Mouse (Mus musculus) T-helper 2 cell (primary cell): ENCODE results near the gene Rab1a.
"Not testable (repeated sequence)": the region's sequence is repeated elsewhere in the genome, so short reads cannot be mapped to it uniquely, and the experiment has no call there.

Experiments
- in situ Hi-C: fragments of 300-600 bp; cut with MboI, MseI; formaldehyde crosslinking; loops from one replicate; pipeline ENCODE4 v1.15.1; 2025; ENCODE audit warnings: high pct_unique_total_duplicates

Gene Rab1a

GRCm38 (mm10) chr11:20200713-20201575 lies at the start of gene Rab1a:
Gene Rab1a, plus strand, starts transcription at chr11:20201432.
- in situ Hi-C loops = loop anchor here (5.0 kb wide), 1 partner anchor 886 kb away; no protein-coding TSS in a partner anchor

DNA sequence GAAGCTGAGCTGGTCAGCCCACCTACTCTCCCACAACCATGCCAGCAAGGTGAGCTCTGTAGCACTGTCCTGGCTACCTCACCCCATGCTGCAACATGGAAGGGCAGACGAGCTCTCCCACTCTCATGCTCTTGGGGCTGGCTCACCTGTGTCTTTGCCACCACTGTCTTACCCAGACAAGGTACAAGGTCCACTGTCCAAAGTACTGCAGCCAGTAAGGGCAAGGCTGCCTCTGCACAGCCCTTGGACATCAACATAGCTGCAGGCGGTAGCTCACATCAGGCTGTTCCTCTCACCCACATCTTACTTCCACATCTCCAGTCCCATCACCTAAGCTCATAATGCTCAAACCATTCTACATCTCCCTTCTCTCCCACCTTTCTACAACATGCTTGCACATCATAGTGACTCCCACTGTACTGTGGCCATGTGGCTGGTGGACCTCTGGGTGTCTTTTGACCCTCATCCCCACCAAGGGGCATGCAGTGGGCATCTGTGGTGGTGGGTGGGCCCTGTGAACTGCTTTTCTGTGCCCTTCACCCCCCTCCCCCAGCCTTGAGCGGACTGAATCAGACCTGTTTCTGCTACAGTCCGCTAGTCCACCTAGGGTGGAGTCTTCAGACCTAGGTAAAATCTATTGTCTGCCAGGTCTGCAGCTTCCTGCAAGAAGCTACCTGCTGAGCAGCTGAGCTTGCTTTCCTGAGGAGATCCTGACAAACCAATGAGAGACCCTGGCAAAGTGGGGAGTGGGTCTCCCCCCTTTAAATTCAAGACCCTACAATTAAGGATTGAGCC lies 48.9 kb upstream of the Rab1a start:
- in situ Hi-C loops = loop anchor here (5.0 kb wide), 1 partner anchor 35 kb away; no protein-coding TSS in a partner anchor

DNA sequence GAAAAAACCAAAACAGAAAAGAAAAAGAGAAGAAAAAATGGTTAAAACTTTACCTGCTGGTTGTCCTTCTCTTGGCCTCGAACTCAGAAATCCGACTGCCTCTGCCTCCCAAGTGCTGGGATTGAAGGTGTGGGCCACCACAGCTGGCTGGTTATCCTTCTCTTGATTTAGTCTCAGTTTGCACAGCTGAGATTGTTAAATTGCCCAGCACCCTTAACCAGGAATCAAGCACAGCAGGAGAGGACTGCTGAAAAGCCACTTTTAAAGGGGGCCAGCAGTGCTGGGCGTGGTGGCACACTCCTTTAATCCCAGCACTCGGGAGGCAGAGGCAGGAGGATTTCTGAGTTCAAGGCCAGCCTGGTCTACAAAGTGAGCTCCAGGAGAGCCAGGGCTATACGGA lies 47.7 kb upstream of the Rab1a start:
- in situ Hi-C loops = loop anchor here (5.0 kb wide), 1 partner anchor 34 kb away; no protein-coding TSS in a partner anchor

DNA sequence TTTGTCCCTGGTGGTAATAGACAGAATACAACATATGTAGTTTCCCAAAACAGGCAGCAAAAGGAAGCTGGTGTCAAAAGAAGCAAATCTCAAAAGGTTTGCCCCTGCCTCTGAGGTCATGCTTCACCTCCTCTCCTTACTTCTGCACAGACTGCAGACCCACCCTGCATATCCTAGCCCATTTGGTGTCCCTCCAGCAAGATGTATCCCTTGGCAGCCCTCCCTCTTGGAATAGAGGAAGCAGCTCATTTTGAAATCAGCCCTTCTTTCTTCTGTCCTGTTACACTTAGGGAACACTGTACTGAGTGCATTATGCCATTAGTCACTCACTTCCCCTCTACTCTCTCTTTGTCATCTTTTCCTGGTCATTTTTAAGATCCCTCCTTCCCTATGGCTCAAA lies 42.4 kb upstream of the Rab1a start:
- in situ Hi-C loops = no loop called here

- in situ Hi-C loops = no loop called here
Observed at GRCm38 (mm10) chr11:20164979-20165867, 36.0 kb upstream of the Rab1a start.

DNA sequence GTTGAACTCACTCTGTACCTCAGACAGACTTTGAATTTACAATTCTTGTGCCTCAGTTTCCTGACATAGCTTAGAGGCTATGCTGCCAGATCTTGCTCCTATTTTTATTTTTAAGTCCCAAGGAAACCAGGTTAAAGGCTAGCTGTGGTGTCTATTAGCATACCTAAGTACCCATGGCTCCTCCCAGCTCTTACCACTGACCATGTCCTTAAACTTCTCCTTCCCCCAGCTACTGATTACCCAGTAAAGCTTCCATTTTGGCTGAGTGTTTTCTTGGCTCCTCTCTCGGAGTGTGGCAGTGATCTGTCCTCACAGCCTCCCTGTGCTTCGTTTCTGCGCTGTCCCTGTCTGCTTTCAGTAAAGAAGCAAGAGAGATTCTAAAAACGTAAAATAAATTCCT lies 35.2 kb upstream of the Rab1a start:
- in situ Hi-C loops = no loop called here

- in situ Hi-C loops = not testable (repeated sequence)
Observed at GRCm38 (mm10) chr11:20166476-20166875, 34.8 kb upstream of the Rab1a start.

GRCm38 (mm10) chr11:20168972-20169371 lies 32.3 kb upstream of the Rab1a start:
- in situ Hi-C loops = no loop called here

DNA sequence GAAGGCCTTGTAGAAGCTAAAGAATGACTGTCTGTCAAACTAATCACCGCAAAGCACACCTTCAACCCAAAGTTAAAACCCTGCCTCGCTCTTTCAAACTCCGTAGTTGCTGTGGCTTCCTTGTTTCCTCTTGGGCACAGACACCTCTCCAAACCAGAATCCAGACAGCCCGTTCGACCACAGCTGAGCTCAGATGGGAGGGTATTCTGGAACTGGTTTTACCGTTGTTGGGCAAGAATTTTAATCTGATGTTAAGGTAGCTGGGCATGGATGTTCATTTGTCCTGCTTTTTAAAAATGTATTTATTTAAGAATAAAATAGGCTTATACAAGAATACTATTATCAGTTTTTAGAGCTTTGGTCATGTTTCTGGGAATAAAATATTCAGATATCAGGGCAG lies 14.0 kb upstream of the Rab1a start:
- in situ Hi-C loops = loop anchor here (5.0 kb wide), 1 partner anchor 35 kb away; no protein-coding TSS in a partner anchor

- in situ Hi-C loops = no loop called here
Observed at GRCm38 (mm10) chr11:20193100-20193736, 8.0 kb upstream of the Rab1a start.

DNA sequence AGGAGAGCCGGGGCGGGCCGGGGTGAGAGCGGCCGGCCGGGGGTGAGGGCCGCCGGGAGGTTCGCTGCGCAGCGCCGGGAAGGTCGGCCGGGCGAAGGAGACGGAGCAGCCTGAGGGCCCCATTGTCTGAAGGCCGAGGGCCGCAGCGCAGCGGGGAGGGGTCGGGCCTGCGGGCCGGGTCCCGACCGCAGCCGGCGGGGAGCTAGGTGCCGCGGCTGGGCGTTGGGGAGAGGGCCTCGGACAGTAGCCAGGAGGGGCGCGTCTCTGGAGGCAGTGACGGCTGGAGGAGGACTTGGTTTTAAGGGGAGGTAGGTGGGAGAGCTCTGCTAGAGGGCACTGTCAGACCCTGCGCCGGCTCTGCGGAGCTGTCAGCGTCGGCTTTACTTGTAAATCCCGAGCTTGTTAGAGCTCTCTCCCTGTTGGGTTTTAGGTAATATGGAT lies 449 bp downstream of the Rab1a start:
- in situ Hi-C loops = loop anchor here (5.0 kb wide), 1 partner anchor 886 kb away; no protein-coding TSS in a partner anchor

- in situ Hi-C loops = loop anchor here (5.0 kb wide), 1 partner anchor 885 kb away; no protein-coding TSS in a partner anchor
Observed at GRCm38 (mm10) chr11:20202299-20203011, 1.2 kb downstream of the Rab1a start.

DNA sequence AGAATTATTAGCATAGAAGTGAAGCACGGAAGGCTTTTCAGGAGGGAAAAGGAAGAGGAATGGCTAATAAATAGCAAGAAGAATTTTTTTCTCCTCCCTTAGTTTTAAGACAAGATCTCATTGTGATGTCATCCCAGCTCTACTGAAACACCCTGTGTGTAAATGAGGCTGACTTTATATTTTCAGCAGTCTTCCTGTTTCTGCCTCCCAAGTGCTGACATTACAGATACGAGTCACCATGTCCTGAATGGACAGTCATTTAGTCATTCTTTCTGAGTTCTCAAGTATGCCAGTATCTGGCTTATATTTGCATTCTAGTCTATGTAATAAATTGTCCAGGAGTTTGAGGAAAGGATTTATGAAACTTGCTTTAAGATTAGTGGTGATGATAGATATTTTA lies 3.1 kb downstream of the Rab1a start:
- in situ Hi-C loops = loop anchor here (5.0 kb wide), 1 partner anchor 883 kb away; no protein-coding TSS in a partner anchor

DNA sequence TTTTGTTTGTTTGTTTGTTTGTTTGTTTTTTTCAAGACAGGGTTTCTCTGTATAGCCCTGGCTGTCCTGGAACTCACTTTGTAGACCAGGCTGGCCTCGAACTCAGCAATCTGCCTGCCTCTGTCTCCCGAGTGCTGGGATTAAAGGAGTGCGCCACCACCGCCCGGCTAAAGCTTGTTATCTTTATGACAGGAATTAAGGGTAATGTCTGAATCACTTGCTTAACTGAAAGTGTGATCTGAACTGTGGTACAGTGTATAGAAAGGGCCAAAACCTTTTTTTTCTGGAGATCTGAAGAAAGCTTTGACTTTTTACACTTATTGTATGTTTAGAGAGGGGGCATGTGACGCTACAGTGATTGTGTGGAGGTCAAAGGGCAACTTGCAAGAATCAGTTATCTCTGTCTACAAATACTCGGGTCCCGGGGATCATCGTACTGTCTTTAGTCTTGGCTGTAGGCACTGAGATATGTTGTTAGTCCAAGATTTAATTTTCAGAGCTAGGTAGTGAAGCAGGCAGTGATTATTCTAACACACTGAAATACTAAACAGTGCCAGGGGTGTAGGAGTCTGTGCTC lies 3.7 kb downstream of the Rab1a start:
- in situ Hi-C loops = loop anchor here (5.0 kb wide), 1 partner anchor 882 kb away; no protein-coding TSS in a partner anchor

DNA sequence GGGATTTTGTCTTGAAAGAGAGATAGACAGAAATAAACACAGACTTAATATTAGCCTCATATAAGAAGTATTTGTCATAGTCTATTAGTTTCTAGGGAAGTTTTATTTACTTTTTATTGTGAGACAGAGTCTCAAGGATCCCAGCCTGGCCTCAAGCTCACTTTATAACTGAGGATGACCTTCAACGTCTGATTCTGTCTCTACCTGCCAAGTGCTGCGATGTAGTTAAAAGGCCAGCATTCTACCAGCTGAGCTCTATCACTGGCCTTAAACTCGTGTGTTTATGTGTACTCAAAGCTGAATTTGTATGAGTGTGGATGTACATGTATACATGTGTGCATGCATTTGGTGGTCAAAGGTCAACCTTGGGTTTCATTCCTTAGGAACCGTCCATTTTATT lies 4.3 kb downstream of the Rab1a start:
- in situ Hi-C loops = no loop called here

GRCm38 (mm10) chr11:20206626-20207223 lies 5.5 kb downstream of the Rab1a start:
- in situ Hi-C loops = no loop called here

GRCm38 (mm10) chr11:20207589-20207988 lies 6.4 kb downstream of the Rab1a start:
- in situ Hi-C loops = no loop called here

DNA sequence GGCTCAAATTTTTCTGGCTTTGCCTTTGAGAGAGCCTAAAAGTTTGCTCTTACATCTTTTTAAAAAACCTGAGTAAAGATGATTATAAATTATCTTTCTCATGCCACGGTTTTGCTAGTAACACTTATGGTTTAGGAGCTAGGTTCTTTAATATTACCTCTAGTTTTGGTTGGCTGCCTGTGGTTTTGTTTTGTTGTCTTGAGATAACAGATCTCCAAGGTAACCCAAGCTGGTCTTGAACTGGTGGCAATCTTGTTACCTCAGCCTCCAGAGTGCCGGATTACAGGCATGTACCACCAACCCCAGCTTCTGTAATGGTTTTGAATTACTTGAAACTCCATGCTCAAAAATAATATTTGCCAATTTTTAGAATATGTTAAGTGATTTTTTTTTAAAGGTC lies 10.6 kb downstream of the Rab1a start:
- in situ Hi-C loops = no loop called here

DNA sequence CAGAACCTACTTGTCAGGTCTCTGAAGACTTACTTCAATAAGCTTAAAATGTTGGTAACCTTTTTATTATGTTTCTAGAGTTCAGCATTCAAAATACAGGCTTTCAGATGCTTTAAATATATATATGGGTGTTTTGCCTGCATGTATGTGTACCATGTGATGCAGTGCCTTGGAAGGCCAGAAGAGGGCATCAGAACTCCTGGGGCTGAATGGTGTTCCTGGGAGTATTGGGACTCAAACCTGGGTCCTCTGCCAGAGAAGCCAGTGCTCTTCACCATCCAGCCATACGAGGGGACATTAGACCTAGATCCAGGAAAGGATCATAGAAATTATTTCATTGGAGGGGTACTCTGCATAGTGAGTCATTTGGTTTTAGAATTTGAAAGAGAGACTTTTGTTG lies 13.5 kb downstream of the Rab1a start:
- in situ Hi-C loops = no loop called here
